Mouse (Mus musculus): ENCODE results near the gene Galnt18.

Galnt18 gene

DNA sequence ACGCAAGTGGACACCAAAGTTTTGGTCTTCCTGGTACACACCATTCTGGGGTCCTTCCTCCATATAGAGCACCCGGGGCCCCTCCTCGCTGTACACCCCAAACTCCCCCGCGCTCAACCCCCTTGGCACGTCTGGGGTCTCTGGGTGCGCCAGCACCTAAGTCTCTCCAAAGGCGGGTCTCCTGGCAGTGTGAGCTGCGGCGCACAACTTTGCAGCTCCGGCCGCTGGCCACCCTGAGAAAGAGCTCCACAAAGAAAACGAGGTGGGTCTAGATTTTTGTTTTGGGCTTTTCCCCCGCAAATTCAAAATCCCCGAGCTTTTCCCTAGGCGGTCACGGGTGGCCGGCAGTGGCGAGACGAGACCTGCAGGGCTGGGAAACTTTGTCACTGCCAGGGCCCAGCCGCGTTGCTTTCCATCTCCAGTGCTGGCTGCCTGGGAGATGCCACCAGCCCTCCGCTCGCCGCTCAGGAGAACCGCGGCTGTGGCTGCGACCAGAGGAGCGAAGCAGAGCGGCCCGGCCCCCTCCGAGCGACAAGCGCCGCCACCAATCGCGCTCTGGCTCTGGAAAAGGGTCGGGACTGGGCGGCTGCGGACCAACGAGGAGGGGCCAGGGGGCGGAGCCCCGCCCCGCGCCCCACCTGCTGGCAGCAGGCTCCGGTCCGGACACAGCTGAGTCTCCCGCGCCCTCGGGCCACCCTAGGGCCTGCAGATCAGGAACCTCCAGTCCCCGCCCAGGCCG is at the start of gene Galnt18:
Gene Galnt18, minus strand, starts transcription at position 474 of the 739 bp plus-strand sequence.
- DNase-seq (ENCODE audit: low spot score), result peak; percentile 94

DNA sequence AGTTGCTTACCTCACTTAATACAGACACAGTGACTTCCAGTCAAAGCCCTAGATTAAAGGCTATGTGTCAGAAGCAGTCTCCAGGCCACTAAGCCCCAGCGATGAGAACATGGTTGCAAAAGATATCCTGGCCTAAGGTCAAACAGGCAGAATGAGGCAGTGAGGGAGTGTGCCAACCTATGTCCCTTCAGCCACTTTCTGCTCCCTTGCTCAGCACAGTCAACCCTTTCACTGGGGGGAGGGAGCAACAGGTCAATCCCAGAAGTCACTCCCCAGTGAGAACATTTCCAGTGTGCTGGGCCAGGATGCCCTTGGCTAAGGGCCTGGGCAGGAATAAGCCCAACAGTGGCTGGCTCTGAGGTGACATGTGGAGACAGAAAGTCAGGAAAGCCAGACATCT is 47.6 kb upstream of the Galnt18 start:
- no peak for DNase-seq (ENCODE audit: low spot score)

GRCm38 (mm10) chr7:111813093-111813492 is 33.3 kb upstream of the Galnt18 start:
- DNase-seq (ENCODE audit: low spot score), result peak; percentile 36

DNA sequence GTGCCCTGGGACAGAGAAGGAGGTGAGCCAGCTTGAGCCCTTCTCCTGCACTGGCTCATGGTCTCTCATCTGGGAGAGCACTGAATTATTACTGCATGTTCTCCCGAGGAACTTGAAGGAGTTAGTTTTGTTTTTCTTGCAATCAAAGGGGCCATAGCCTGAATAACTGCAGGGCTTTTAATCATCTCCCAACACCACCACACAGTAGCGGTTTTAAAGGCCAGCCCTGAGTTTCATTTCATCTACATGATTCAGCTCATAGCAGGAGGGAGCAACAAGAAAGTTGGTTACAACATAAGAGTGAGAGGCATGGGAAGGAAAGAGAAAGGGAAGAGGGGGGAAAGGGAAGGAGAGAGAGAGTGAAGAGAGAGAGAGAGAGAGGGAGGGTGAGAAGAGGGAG is 31.3 kb upstream of the Galnt18 start:
- DNase-seq (ENCODE audit: low spot score), result no peak

DNA sequence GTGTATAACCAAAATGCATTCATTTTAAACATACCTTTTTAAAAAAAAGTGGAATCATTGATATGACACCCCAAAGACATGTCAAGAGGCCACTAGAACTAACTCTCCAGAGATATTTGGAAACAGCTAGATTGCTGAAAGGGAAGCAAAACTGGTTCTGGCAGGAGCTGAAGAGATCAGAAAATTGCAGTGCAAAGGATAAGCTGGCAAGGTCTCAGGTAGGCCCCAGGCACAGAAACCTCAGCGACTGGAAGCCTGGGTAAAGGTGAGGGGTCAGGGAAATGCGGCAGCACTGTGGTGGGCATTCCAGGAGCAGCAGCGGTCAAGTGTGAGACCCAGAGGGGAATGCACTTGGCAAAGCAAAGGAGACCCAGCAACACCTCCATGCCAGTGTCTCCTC is 30.0 kb upstream of the Galnt18 start:
- no peak for DNase-seq (ENCODE audit: low spot score)

GRCm38 (mm10) chr7:111806083-111806482 is 26.3 kb upstream of the Galnt18 start:
- DNase-seq (ENCODE audit: low spot score), result no peak

DNA sequence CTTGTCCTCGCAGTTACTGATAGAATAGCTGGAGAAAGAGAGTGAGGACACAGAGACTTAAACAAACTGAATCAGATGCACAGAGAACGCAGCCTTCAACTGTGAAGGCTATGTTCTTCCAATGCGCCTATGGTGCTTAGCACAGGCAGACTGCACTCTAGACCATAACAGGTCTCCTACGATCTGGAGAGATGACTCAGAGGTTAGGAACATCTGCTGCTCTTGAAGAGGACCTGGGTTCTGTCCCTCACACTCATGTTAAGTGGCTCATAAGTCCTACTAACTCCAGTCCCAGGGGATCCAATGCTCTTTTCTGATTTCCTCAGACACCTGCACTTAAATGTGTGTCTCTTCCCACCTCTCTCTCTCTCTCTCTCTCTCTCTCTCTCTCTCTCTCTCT is 24.9 kb upstream of the Galnt18 start:
- no peak for DNase-seq (ENCODE audit: low spot score)

DNA sequence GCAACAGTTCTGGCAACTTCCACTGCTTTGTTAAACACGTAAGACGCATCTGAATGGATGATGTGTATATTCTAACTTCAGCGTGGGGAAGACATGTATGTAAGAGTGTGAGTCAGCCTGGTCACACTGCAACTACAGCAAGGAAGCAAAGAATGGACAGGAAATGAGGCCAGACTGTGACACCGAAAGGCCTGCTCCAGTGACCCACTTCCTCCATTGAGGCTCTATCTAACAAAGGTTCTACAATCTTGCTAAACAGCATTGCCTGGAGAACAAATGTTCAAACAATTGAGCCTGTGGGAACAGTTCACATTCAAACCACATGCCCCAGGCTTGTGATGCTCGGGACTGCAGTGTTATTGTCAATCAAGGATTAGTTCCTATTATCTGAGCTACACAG is 21.0 kb upstream of the Galnt18 start:
- no peak for DNase-seq (ENCODE audit: low spot score)

- DNase-seq (ENCODE audit: low spot score), result no peak
Observed at GRCm38 (mm10) chr7:111800120-111800519, 20.3 kb upstream of the Galnt18 start.

GRCm38 (mm10) chr7:111799021-111799420 is 19.2 kb upstream of the Galnt18 start:
- DNase-seq (ENCODE audit: low spot score), result no peak

- DNase-seq (ENCODE audit: low spot score), result no peak
Observed at GRCm38 (mm10) chr7:111797337-111798010, 17.7 kb upstream of the Galnt18 start.

DNA sequence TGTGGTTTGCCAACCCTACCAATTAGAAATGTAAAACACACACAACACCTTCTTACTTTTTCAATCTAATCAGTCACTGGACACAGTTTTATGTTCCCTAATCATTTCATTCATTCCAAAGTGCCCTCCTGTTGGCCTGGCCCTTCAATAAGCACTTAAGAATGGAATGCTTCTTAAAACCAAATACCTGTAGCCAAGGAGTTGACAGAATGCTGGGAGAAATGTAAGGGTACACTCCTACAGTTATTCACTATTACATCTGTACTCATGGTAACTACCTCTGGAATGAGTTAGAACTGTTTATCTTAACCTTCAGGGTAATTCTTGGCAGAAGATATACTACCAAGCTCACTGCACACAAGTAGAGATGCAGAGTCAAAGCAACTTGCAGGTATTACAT is 15.3 kb upstream of the Galnt18 start:
- DNase-seq (ENCODE audit: low spot score), result no peak

DNA sequence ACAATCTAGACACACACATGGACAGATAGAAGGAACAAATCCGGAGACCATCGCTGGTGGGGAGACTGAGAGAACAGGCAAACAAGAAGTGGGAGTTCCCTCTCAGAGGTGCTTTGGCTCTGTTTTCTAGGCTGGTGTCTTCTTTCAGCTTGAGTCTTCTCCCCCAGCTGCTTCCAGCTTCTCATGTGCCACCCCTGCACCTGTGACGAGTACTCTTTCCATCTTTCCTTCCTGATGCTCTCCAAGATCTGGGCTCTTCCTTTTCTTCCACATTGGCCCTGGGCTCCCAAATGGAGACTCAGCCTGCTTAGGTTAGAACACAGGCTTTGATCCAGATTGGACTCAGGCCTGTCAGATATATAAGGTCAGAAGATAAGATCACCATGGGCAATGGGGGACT is 12.4 kb upstream of the Galnt18 start:
- DNase-seq (ENCODE audit: low spot score), result no peak

DNA sequence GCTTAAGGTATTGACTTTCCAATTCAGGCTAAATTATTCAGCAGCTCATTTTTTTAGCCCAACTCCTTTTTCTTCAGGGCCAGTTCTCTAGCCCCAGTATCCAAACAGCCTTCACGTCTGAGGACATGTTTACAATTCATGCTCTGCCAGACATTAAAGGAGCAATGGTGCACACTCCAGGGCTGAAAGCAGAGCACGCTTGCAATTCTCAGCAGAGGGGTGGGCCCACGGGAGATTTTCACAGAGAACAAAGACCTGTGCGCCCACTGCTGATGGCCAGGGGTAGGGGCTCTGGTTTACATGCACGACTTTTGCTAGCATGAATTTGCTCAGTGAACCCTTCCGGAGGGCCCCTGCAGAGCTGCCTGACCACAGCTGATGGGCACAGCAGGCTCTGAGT is 11.6 kb upstream of the Galnt18 start:
- no peak for DNase-seq (ENCODE audit: low spot score)

DNA sequence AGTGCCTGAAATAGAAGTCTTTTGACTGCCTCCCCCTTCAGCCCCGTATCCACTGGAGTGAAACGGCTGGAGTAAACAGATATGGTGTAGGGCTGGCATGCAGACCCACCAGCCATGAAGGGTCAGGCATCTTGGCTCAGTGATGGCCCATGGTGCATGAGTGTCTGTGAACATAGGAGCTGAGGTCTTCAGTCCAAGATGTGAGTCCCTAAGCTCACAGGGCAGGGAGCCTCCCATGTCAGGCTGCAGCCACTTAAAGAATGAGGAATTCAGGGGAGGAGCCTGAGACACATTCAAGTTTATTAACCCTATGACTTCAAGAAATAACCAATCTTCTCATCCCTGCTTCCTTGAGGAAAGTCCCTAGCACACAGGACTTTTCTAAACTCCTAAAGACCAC is 8.1 kb upstream of the Galnt18 start:
- DNase-seq (ENCODE audit: low spot score), result no peak

GRCm38 (mm10) chr7:111785478-111785877 is 5.7 kb upstream of the Galnt18 start:
- DNase-seq (ENCODE audit: low spot score), result no peak

DNA sequence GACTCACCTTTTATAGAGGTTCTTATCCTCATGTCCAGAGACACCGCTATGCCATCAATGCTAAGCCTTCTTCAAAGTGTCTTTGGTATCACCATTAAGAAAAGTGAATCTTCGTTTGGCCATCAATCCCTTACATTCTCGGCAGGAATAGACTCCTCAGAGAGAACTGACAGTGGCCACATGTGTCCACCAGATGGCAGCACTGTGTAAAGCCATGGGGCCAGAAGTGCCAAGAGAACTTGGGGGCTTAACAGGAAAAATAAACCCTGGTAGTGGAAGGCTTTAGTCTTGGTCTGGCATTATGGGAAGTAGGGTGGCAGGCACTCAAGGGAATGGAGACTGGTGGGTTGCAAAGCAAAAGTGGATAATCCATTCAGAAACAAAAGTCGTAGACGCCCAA is 2.3 kb upstream of the Galnt18 start:
- DNase-seq (ENCODE audit: low spot score), result peak; percentile 83

GRCm38 (mm10) chr7:111781316-111781715 is 1.5 kb upstream of the Galnt18 start:
- no peak for DNase-seq (ENCODE audit: low spot score)

GRCm38 (mm10) chr7:111778789-111779503 is 831 bp downstream of the Galnt18 start:
- DNase-seq (ENCODE audit: low spot score), result peak; percentile 55

DNA sequence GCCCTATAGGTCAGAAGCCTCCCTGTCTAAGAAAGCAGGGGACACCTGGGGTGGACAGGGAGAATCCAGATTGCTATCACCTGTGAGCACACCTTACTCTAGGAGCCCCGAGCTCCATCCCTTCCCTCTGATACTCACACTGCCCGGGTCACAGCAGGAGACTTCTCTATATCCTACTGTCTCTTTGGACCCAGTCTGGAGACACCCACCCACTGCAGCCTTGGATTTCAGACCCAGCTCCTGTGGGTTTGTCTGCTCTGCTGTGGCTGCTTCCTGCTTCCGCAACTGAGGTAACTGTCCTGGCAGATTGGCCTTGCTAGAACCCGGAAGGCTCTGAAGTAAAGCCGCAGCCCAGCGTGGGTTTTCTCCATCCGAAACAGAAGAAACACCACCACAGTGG is 1.6 kb downstream of the Galnt18 start:
- DNase-seq (ENCODE audit: low spot score), result no peak

- DNase-seq (ENCODE audit: low spot score), result no peak
Observed at GRCm38 (mm10) chr7:111777186-111777585, 2.6 kb downstream of the Galnt18 start.

GRCm38 (mm10) chr7:111776160-111776559 is 3.6 kb downstream of the Galnt18 start:
- no peak for DNase-seq (ENCODE audit: low spot score)

GRCm38 (mm10) chr7:111772398-111772797 is 7.4 kb downstream of the Galnt18 start:
- no peak for DNase-seq (ENCODE audit: low spot score)

Measured in embryo, embryonic 10.5 days (tissue).